Mouse (Mus musculus) adrenal gland, postnatal 0 days (tissue): ENCODE measurements around the gene Nxpe2. TPM values are rescaled to one million over a fixed set of nuclear protein-coding genes. Genes with fewer than 3 reads are reported as not detected.

ENCODE experiments used
- polyA plus RNA-seq: library from polyadenylated mRNA; unstranded; fragments of >200 nt; fragmentation: Nextera tagmentation; extraction: Ambion mirVana; gene quantifications from 2 replicates; pipeline ENCODE4 v1.2.1, GENCODE M21; 2015

Gene Nxpe2
- polyA plus RNA-seq = 5.5 and 11.0 TPM in 2 replicates

DNA sequence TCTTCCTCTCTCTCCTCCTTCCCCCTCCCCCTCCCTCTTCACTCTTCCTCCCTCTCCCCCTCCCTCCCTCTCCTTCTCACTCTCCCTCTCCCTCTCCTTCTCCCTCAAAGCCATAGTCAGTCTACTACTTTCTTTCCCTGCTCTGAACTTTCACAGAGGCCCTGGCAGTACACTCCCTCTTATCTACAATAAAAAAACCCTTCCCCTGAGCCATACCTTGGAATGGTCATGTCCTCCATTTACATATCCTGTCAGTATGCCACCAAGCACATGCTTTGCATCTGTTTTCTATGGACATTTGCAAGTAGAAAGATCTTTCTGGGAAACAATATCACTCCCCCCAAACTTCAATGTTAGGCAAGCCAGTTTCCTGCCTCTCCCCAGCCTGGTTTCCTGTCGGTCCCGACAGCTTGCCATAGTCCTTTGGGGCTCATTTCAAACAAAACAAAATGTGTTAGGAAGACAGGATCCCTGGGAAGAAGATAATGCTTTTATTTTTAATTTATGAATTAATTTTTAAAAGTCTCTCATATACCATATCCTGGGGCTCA is at the start of gene Nxpe2:
Gene Nxpe2, minus strand, starts transcription at position 307 of the 551 bp plus-strand sequence.

Other genes starting within 250 kb of the Nxpe2 start
- 3.0 and 5.1 TPM in 2 replicates for gene Nxpe4, start 191.4 kb downstream of the Nxpe2 start, polyA plus RNA-seq
- 107 and 108 TPM in 2 replicates for gene Rexo2, start 127.2 kb upstream of the Nxpe2 start, polyA plus RNA-seq
- 176 and 186 TPM in 2 replicates for gene Rbm7, start 141.8 kb upstream of the Nxpe2 start, polyA plus RNA-seq
- 83.2 and 110 TPM in 2 replicates for gene Gm5617, start 142.0 kb upstream of the Nxpe2 start, polyA plus RNA-seq